Mouse (Mus musculus) limb, embryonic 10.5 days (tissue): ENCODE results near the gene Rxrb. TPM values are rescaled to one million over a fixed set of nuclear protein-coding genes. Genes with fewer than 3 reads are reported as not detected.
A peak's percentile ranks its signal among the peaks of the same experiment; 100 is the strongest.
"Not testable (repeated sequence)": the region's sequence is repeated elsewhere in the genome, so short reads cannot be mapped to it uniquely, and the experiment has no call there.

ENCODE experiments used
- DNase-seq: peaks from one replicate; pipeline ENCODE4 v3.0.0-alpha.2; 2017; ENCODE audit warnings: low spot score
- H3K27ac ChIP-seq: fragments of 300-500 bp; sonication (generic); 2 replicates; pipeline ENCODE4 v1.5.1; 2016; ENCODE audit warnings: mild to moderate bottlenecking
- H3K27me3 ChIP-seq: fragments of 300-500 bp; sonication (generic); 2 replicates; pipeline ENCODE4 v1.6.1; 2016; ENCODE audit warnings: low read depth, mild to moderate bottlenecking; ENCODE audit not compliant: poor library complexity, severe bottlenecking
- H3K36me3 ChIP-seq: fragments of 300-500 bp; sonication (generic); 2 replicates; pipeline ENCODE4 v1.6.1; 2016; ENCODE audit warnings: mild to moderate bottlenecking, moderate library complexity
- H3K4me1 ChIP-seq: fragments of 300-500 bp; sonication (generic); 2 replicates; pipeline ENCODE4 v1.6.1; 2016
- H3K4me3 ChIP-seq: fragments of 300-500 bp; sonication (generic); 2 replicates; pipeline ENCODE4 v1.5.1; 2016; ENCODE audit warnings: mild to moderate bottlenecking, moderate library complexity
- H3K9me3 ChIP-seq: fragments of 300-500 bp; sonication (generic); replicated peaks from 2 replicates; pipeline ENCODE4 v1.6.1; 2016; ENCODE audit warnings: mild to moderate bottlenecking
- WGBS: fragments of 180-500 bp; shearing (Covaris S2); methylation state at CpG from one replicate; pipeline ENCODE4 v1.1.7; 2016; 5-methylcytosine and 5-hydroxymethylcytosine counted together
- polyA plus RNA-seq: library from polyadenylated mRNA; unstranded; fragments of >200 nt; fragmentation: Nextera tagmentation; extraction: Ambion mirVana; gene quantifications from 2 replicates; pipeline ENCODE4 v1.2.1, GENCODE M21; 2016

The Rxrb gene
- polyA plus RNA-seq, result 49.9 and 51.0 TPM in 2 replicates

DNA sequence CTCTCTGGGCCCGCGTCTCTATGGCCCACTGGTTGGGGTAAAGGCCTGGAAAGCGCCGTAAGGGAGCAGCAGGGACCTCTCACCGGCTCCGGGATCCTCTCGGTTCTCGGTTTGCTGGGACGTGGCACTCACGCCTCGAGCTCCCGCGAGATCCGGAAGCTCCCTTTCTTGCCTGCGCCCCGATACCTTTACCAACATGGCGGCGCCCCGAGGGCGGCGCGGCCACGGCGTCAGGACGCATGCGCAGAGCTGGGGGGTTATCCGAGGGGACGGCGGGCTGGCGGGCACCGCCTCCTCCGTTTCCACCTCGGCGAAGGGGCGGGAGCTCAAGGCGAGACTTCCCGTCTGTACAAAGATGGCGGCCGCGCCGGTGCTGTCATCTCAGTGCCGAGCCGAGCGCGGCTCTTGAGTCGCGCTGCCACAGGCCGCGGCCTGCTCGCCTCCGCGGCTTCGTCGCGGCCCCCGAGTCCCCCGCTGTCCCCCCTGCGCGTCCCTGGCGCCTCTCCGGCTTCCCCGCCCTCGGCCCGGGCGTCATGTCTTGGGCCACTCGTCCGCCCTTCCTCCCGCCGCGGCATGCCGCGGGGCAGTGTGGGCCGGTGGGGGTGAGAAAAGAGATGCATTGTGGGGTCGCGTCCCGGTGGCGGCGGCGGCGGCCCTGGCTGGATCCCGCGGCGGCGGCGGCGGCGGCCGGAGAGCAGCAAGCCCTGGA, at the start of gene Rxrb, which contains the start of gene Slc39a7:
Gene Rxrb, plus strand, starts transcription at position 348 of the 709 bp plus-strand sequence.
Gene Slc39a7, minus strand, starts transcription at position 218 of the 709 bp plus-strand sequence.
- peaks cover 62% of the 10 kb centered on the region for H3K4me1 ChIP-seq
- peak within 1 kb of the TSS; percentile 77 for H3K4me3 ChIP-seq
- peaks cover 66% of the 10 kb centered on the region for H3K36me3 ChIP-seq
- WGBS, result under 1% methylated on average over 80 of the region's 88 CpGs
- peak within 1 kb of the TSS; percentile 96 for H3K27ac ChIP-seq
- DNase-seq, result peak; percentile 100
- H3K9me3 ChIP-seq, result no peaks in the 10 kb centered on the region
- no peaks in the 10 kb centered on the region for H3K27me3 ChIP-seq

DNA sequence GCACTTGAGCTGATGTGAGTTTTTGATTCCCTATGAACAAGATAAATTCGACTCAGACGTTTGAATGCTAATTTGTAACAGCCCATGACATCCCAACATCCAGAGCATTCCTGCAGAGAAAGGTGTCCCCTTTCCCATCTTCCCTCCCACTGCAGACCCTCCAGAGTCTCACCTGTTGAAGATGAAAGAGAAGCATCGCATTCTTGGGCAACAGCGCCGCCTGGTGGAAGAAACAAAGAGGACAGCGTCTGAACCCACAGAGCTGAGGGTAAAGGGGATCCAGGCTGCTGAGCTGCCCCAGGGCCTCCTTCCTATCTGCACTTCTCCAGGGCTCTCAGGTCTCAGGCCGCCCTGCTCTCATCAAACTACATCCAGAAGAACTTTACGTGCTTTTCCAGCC, 49.5 kb upstream of the Rxrb start:
- 7% methylated on average over 8 of the region's 8 CpGs for WGBS
- H3K4me1 ChIP-seq, result peaks cover 29% of the 10 kb centered on the region
- H3K4me3 ChIP-seq, H3K27ac ChIP-seq, H3K9me3 ChIP-seq, H3K36me3 ChIP-seq: not testable (repeated sequence)
- DNase-seq, result peak; percentile 76
- H3K27me3 ChIP-seq, result peaks cover 36% of the 10 kb centered on the region

DNA sequence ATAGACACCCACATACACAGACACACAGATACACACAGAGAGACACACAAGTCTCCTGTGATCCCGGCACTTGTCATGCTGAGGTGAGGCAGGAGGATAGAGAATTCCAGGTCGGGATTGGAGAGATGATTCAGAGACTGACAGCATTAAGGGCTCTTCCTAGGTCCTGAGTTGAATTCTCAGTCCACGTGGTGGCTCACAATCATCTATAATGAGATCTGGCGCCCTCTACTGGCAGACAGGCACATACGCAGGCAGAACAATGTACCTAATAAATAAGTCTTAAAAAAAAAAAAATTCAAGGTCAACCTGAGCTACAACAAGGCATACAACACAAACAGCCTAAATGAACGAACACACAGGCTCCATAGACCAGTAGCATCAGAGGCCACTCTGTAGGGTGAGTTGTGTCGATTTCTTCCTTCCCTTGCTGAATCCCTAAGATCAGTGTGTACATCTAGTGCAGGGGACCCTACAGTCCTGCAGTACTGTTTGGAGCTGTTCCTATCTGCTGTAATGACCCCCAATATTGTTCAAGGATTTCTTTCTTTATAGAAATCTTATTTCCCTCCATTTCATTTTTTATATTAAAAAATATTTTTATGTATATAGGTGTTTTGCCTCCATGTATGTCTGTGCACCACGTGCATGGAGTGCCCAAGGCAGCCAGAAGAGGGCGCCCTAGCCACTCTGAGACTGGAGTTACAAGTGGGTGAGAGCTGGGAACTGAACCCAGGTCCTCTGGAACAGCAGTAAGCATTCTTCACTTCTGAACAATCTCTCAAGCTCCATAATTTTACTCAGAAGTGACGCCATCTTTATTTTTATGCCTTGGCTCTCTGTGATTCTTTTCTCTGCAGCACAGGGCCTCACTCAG, 39.6 kb upstream of the Rxrb start:
- peak; percentile 75 for DNase-seq
- H3K36me3 ChIP-seq, result no peaks in the 10 kb centered on the region
- WGBS, result 34% methylated on average over 10 of the region's 10 CpGs
- no peak overlapping the region for H3K4me3 ChIP-seq
- H3K27me3 ChIP-seq, result peaks cover 3% of the 10 kb centered on the region
- H3K9me3 ChIP-seq, result no peaks in the 10 kb centered on the region
- no peaks in the 10 kb centered on the region for H3K4me1 ChIP-seq
- no peak overlapping the region for H3K27ac ChIP-seq

DNA sequence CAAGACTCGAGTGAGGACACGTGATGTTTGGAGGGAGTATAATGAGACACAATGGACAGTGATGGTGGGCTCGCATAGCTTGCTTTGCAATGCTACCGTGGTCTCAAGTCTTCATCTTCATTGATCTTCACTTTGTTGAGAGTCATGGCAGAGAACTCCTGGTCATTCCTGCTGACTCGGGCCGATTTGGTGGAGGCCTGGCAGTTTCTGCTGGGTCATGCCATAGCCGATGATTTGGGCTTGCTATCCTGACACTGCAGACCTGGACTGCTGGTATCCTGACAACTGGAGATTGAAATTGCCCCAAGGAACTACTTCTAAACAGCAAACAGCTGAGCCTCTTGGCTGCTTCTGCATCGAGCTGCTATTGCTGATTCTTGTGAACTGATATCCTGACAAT, 36.7 kb upstream of the Rxrb start:
- H3K27ac ChIP-seq, result no peak overlapping the region
- no peaks in the 10 kb centered on the region for H3K36me3 ChIP-seq
- peaks cover 32% of the 10 kb centered on the region for H3K27me3 ChIP-seq
- H3K9me3 ChIP-seq, result no peaks in the 10 kb centered on the region
- no peak for DNase-seq
- no peak overlapping the region for H3K4me3 ChIP-seq
- H3K4me1 ChIP-seq, result peaks cover 9% of the 10 kb centered on the region
- 94% methylated on average over 8 of the region's 8 CpGs for WGBS

DNA sequence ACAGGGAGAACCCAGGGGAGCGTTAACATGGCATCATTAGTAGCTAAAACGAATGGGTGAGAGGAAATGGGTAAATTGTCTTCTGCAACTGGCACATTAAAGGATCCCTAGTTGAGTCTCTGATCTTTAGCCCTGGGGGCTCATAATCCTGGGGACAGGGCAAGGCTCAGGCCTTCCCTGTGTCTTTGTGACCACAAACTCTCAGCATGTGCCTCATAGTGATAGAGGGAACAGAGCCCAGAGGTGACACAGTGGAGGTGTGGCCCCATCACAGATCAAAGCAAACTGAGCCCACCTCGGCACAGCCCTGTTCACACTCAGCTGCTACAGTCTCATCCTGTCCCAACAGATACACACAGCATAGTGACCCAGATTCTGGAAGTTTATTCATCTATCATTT, 36.0 kb upstream of the Rxrb start:
- Histone ChIP-seq H3K36me3 (no peaks in the 10 kb centered on the region), H3K9me3 (no peaks in the 10 kb centered on the region), H3K4me1 (peaks cover 14% of the 10 kb centered on the region), H3K27ac (no peak overlapping the region), H3K27me3 (peaks cover 39% of the 10 kb centered on the region), H3K4me3 (no peak overlapping the region)
- DNase-seq, result no peak
- 35% methylated on average over 3 of the region's 3 CpGs for WGBS

DNA sequence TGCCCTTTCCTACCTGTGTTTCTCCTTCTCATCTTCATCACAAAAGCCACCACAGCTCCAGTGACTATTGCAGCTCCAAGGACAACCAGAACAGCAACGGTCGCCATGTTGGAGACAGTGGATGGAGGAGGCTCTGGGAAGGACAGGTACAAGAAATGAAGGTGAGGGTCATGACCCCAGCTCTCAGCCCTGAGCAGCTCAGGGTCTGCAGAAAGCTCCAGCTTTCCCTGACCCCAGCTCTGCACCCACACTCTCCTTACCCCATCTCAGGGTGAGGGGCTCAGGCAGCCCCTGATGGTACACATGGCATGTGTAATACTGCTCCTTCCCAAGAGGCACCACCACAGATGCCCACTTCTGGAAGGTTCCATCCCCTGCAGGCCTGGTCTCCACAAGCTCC, 34.6 kb upstream of the Rxrb start:
- H3K36me3 ChIP-seq, DNase-seq, H3K4me3 ChIP-seq, H3K27ac ChIP-seq, H3K9me3 ChIP-seq: not testable (repeated sequence)
- Histone ChIP-seq H3K27me3 (peaks cover 53% of the 10 kb centered on the region), H3K4me1 (peaks cover 14% of the 10 kb centered on the region)
- 90% methylated on average over 2 of the region's 2 CpGs for WGBS

DNA sequence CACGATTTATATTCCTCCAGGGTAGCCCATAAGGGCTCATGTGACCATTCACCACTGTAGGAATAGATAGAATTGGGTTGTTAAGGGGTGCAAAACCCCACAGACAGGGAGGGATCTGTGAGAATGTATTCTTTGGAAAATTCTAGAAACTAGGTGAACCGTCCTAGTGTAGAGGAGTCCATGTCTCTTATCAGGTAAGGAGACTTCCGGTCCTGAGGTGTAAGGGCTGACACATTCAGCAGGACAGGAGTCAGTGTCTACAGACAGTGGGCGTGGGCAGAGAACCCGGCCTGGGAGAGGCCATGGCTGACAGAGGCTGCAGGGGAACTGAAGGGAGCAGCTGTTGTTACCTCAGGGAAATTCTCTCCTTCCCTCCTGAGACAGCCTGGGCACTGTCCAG, 32.9 kb upstream of the Rxrb start:
- not testable (repeated sequence) for H3K4me3 ChIP-seq, H3K36me3 ChIP-seq, DNase-seq, H3K9me3 ChIP-seq, H3K27ac ChIP-seq
- H3K27me3 ChIP-seq, result peaks cover 63% of the 10 kb centered on the region
- peaks cover 14% of the 10 kb centered on the region for H3K4me1 ChIP-seq
- 61% methylated on average over 5 of the region's 5 CpGs for WGBS

DNA sequence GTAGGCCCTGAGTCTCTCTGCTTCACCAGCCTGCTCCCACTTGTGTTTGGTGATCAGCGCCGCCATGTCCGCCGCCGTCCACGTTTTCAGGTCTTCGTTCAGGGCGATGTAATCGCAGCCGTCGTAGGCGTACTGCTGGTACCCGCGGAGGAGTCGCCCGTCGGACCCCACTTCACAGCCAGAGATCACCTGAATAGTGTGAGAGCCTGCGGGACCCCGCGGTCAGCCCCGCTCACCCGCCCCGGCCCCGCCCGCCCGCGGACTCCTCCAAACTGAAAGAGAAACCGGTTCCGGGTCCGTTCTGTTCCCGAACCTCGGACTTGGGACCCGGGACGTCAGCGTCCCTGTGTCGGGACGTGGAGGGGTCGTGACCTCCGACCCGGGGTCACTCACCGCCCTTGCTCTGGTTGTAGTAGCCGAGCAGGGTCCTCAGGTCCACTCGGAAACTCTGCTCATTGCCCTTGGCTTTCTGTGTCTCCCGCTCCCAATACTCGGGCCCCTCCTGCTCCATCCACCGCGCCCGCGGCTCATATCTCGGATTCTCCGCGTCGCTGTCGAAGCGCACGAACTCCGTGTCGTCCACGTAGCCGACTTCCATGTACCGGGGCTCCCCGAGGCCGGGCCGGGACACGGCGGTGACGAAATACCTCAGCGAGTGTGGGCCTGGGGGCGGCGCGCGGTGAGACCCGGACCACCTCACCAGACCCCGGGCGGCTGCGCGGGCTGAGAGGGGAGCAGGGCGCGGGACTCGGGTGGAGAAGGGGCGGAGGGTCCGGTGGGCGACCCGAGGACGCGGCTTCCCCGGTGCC, 32.1 kb upstream of the Rxrb start:
- peaks cover 63% of the 10 kb centered on the region for H3K27me3 ChIP-seq
- H3K4me3 ChIP-seq, result peak overlapping the region; percentile 60

DNA sequence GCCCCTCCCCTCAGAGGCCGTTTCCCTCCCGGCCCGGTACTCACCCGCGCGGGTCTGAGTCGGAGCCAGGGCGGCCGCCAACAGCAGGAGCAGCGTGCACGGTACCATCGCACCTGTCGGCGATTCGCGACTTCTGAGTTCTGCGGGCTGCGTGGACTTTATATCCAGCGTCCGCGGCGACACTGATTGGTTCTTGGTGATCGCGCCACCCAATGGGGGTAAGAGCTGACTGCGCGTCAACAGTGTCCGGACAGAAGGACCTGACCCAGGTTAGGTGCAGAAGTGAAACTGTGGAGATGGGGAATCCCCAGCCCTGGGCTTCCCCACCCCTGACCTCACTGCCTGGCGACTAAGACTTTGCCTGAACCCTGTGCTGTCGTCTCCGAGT, 31.5 kb upstream of the Rxrb start, which contains the start of gene H2-K1:
Gene H2-K1, minus strand, starts transcription at position 198 of the 388 bp plus-strand sequence.
- Histone ChIP-seq H3K27me3 (peaks cover 63% of the 10 kb centered on the region), H3K36me3 (no peaks in the 10 kb centered on the region), H3K4me1 (peaks cover 14% of the 10 kb centered on the region), H3K9me3 (no peaks in the 10 kb centered on the region), H3K27ac (0 out of 2 replicates have a peak within 1 kb of the TSS, but pooled peaks have one; percentile 16), H3K4me3 (peak within 1 kb of the TSS; percentile 60)
- WGBS, result under 1% methylated on average over 28 of the region's 30 CpGs
- peak; percentile 68 for DNase-seq

More for the DNA sequence above, 32.1 kb upstream of the Rxrb start:
- Histone ChIP-seq H3K27ac (0 out of 2 replicates have a peak overlapping the region, but pooled peaks have one; percentile 16), H3K9me3 (no peaks in the 10 kb centered on the region), H3K4me1 (peaks cover 14% of the 10 kb centered on the region), H3K36me3 (no peaks in the 10 kb centered on the region)
- 3% methylated on average over 87 of the region's 87 CpGs for WGBS
- DNase-seq, result peak; percentile 58

DNA sequence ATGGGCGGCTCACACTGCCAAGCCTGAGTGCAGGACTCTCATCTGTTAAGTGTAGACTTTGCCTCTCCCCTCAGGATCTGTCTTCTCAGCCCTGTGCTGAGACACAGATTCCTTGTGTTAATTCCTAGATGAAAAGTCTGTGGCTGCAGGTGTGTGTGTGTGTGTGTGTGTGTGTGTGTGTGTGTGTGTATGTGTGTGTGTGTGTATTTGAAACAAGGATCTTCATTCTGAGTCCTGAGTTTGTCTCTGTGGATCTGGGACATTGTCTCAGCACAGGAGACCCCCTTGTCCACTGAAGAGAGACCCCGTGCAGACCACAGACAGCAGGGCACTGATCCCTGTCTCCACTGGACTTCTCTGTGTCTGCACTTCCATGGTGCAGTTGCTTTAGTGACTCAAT, 30.8 kb upstream of the Rxrb start:
- Histone ChIP-seq H3K4me1 (peaks cover 14% of the 10 kb centered on the region), H3K27me3 (peaks cover 63% of the 10 kb centered on the region)
- not testable (repeated sequence) for DNase-seq, H3K9me3 ChIP-seq, H3K36me3 ChIP-seq, H3K4me3 ChIP-seq, H3K27ac ChIP-seq
- 74% methylated on average over 2 of the region's 2 CpGs for WGBS

DNA sequence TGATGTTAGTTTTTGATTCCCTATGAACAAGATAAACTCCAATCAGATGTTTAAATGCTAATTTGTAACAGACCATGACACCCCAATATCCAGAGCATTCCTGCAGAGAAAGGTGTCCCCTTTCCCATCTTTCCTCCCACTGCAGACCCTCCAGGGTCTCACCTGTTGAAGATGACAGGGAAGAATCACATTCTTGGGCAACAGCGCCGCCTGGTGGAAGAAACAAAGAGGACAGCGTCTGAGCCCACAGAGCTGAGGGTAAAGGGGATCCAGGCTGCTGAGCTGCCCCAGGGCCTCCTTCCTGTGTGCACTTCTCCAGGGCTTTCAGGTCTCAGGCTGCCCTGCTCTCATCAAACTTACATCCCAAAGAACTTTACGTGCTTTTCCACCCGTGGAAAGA, 28.2 kb upstream of the Rxrb start:
- peaks cover 46% of the 10 kb centered on the region for H3K27me3 ChIP-seq
- WGBS, result 6% methylated on average over 5 of the region's 5 CpGs
- peak; percentile 71 for DNase-seq
- H3K27ac ChIP-seq, result no peak overlapping the region
- H3K4me3 ChIP-seq, result no peak overlapping the region
- no peaks in the 10 kb centered on the region for H3K9me3 ChIP-seq
- H3K4me1 ChIP-seq, result peaks cover 14% of the 10 kb centered on the region
- no peaks in the 10 kb centered on the region for H3K36me3 ChIP-seq

DNA sequence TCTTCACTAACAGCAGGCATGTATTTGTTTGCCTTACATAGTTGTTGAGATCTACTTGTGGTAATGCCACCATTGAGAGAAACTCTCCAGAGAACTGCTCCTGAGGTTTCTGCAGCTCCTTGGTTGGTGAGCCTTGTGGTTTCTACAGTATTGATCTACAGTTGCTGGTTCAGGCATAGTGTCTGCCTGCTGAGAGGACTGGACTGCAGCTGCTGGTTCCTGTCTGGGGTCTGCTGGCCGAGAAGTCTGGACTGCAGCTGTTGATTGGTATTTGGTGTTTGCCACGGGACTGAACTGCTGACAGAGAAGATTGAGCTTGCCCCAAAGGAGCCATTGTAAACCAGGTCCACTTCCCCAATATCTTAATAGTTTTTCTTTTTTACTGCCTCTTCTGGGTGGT, 25.0 kb upstream of the Rxrb start:
- no peak overlapping the region for H3K4me3 ChIP-seq
- no peaks in the 10 kb centered on the region for H3K4me1 ChIP-seq
- 47% methylated on average over 2 of the region's 2 CpGs for WGBS
- H3K27me3 ChIP-seq, result peaks cover 15% of the 10 kb centered on the region
- no peaks in the 10 kb centered on the region for H3K36me3 ChIP-seq
- no peak overlapping the region for H3K27ac ChIP-seq
- no peak for DNase-seq
- no peaks in the 10 kb centered on the region for H3K9me3 ChIP-seq
